Mouse (Mus musculus): Measurements from ENCODE around the gene Abca7. TPM values are rescaled to one million over a fixed set of nuclear protein-coding genes. Genes with fewer than 3 reads are reported as not detected.

The Abca7 gene
- polyA plus RNA-seq, 1 experiment from 2014 or later = 6.3 TPM

- no peaks in the 10 kb centered on the region for H3K27me3 ChIP-seq (ENCODE audit: control insufficient read depth, insufficient read depth, low read length)
- peak overlapping the region; percentile 98 for H3K9ac ChIP-seq (ENCODE audit: low read length)
- peaks cover 31% of the 10 kb centered on the region for H3K4me1 ChIP-seq (ENCODE audit: control insufficient read depth, insufficient read depth, low read length)
- peak overlapping the region; percentile 80 for H3K4me2 ChIP-seq (ENCODE audit: low read depth, low read length)
- no peak for ATAC-seq (ENCODE audit: insufficient read depth, low FRiP score)
- H3K4me3 ChIP-seq (replicated peaks; ENCODE audit: low read length) = peak overlapping the region; percentile 85; the same call in 1 of the 2 replicates
- WGBS = 72% methylated on average over 5 of the region's 5 CpGs
- peaks cover 13% of the 10 kb centered on the region for H3K36me3 ChIP-seq (ENCODE audit: control insufficient read depth, insufficient read depth, low read length)
- peak overlapping the region; percentile 51 for H3K27ac ChIP-seq (ENCODE audit: low read length)
- no peaks in the 10 kb centered on the region for H3K9me3 ChIP-seq (replicated peaks; ENCODE audit: control insufficient read depth, low read length)
Measured at GRCm38 (mm10) chr10:80055364-80055763, 59.1 kb downstream of the Abca7 start.

- Histone ChIP-seq H3K4me2 (ENCODE audit: low read depth, low read length) (peak overlapping the region; percentile 80; the same call in 1 of the 2 replicates), H3K4me3 (replicated peaks; ENCODE audit: low read length) (no peak overlapping the region), H3K9me3 (replicated peaks; ENCODE audit: control insufficient read depth, low read length) (no peaks in the 10 kb centered on the region), H3K9ac (ENCODE audit: low read length) (peak overlapping the region; percentile 98; the same call in 1 of the 2 replicates), H3K4me1 (ENCODE audit: control insufficient read depth, insufficient read depth, low read length) (peaks cover 31% of the 10 kb centered on the region), H3K27me3 (ENCODE audit: control insufficient read depth, insufficient read depth, low read length) (no peaks in the 10 kb centered on the region), H3K36me3 (ENCODE audit: control insufficient read depth, insufficient read depth, low read length) (peaks cover 13% of the 10 kb centered on the region), H3K27ac (ENCODE audit: low read length) (no peak overlapping the region)
- ATAC-seq (ENCODE audit: insufficient read depth, low FRiP score) = no peak
- WGBS = 66% methylated on average over 9 of the region's 10 CpGs
Measured at GRCm38 (mm10) chr10:80055891-80056290, 59.6 kb downstream of the Abca7 start.

GRCm38 (mm10) chr10:80056506-80056905 lies 60.2 kb downstream of the Abca7 start:
- Histone ChIP-seq H3K27ac (ENCODE audit: low read length) (no peak overlapping the region), H3K4me2 (ENCODE audit: low read depth, low read length) (no peak overlapping the region; the same call in 1 of the 2 replicates), H3K27me3 (ENCODE audit: control insufficient read depth, insufficient read depth, low read length) (no peaks in the 10 kb centered on the region), H3K9ac (ENCODE audit: low read length) (no peak overlapping the region; the same call in 1 of the 2 replicates), H3K9me3 (replicated peaks; ENCODE audit: control insufficient read depth, low read length) (no peaks in the 10 kb centered on the region), H3K4me1 (ENCODE audit: control insufficient read depth, insufficient read depth, low read length) (peaks cover 30% of the 10 kb centered on the region), H3K4me3 (replicated peaks; ENCODE audit: low read length) (no peak overlapping the region), H3K36me3 (ENCODE audit: control insufficient read depth, insufficient read depth, low read length) (peaks cover 16% of the 10 kb centered on the region)
- WGBS = 90% methylated on average over 4 of the region's 4 CpGs
- ATAC-seq (ENCODE audit: insufficient read depth, low FRiP score) = no peak

GRCm38 (mm10) chr10:80056976-80057682 lies 60.8 kb downstream of the Abca7 start:
- peaks cover 24% of the 10 kb centered on the region for H3K4me1 ChIP-seq (ENCODE audit: control insufficient read depth, insufficient read depth, low read length)
- no peak overlapping the region for H3K9ac ChIP-seq (ENCODE audit: low read length)
- no peak overlapping the region for H3K4me3 ChIP-seq (replicated peaks; ENCODE audit: low read length)
- no peak overlapping the region for H3K27ac ChIP-seq (ENCODE audit: low read length)
- 88% methylated on average over 27 of the region's 27 CpGs for WGBS
- H3K27me3 ChIP-seq (ENCODE audit: control insufficient read depth, insufficient read depth, low read length) = no peaks in the 10 kb centered on the region
- no peak overlapping the region for H3K4me2 ChIP-seq (ENCODE audit: low read depth, low read length)
- no peak for ATAC-seq (ENCODE audit: insufficient read depth, low FRiP score)
- H3K36me3 ChIP-seq (ENCODE audit: control insufficient read depth, insufficient read depth, low read length) = peaks cover 16% of the 10 kb centered on the region
- no peaks in the 10 kb centered on the region for H3K9me3 ChIP-seq (replicated peaks; ENCODE audit: control insufficient read depth, low read length)

GRCm38 (mm10) chr10:80057683-80058326 lies 61.5 kb downstream of the Abca7 start:
- peaks cover 16% of the 10 kb centered on the region for H3K36me3 ChIP-seq (ENCODE audit: control insufficient read depth, insufficient read depth, low read length)
- WGBS = 76% methylated on average over 30 of the region's 30 CpGs
- H3K9ac ChIP-seq (ENCODE audit: low read length) = no peak overlapping the region

GRCm38 (mm10) chr10:80063104-80063503 lies 66.8 kb downstream of the Abca7 start:
- WGBS = 86% methylated on average over 5 of the region's 5 CpGs
- no peak overlapping the region for H3K4me2 ChIP-seq (ENCODE audit: low read depth, low read length)
- no peaks in the 10 kb centered on the region for H3K9me3 ChIP-seq (replicated peaks; ENCODE audit: control insufficient read depth, low read length)
- H3K4me3 ChIP-seq (replicated peaks; ENCODE audit: low read length) = no peak overlapping the region
- H3K27ac ChIP-seq (ENCODE audit: low read length) = peak overlapping the region; percentile 49; the same call in 1 of the 2 replicates
- H3K9ac ChIP-seq (ENCODE audit: low read length) = no peak overlapping the region; the same call in 1 of the 2 replicates
- 0 out of 2 replicates have a peak, but pooled peaks cover 7% of the 10 kb centered on the region for H3K36me3 ChIP-seq (ENCODE audit: control insufficient read depth, insufficient read depth, low read length)
- H3K27me3 ChIP-seq (ENCODE audit: control insufficient read depth, insufficient read depth, low read length) = no peaks in the 10 kb centered on the region
- H3K4me1 ChIP-seq (ENCODE audit: control insufficient read depth, insufficient read depth, low read length) = no peaks in the 10 kb centered on the region
- ATAC-seq (ENCODE audit: insufficient read depth, low FRiP score) = no peak

More at GRCm38 (mm10) chr10:80057683-80058326, 61.5 kb downstream of the Abca7 start:
- ATAC-seq (ENCODE audit: insufficient read depth, low FRiP score) = no peak
- Histone ChIP-seq H3K27ac (ENCODE audit: low read length) (no peak overlapping the region), H3K27me3 (ENCODE audit: control insufficient read depth, insufficient read depth, low read length) (no peaks in the 10 kb centered on the region), H3K4me3 (replicated peaks; ENCODE audit: low read length) (no peak overlapping the region), H3K4me1 (ENCODE audit: control insufficient read depth, insufficient read depth, low read length) (peaks cover 18% of the 10 kb centered on the region), H3K4me2 (ENCODE audit: low read depth, low read length) (no peak overlapping the region), H3K9me3 (replicated peaks; ENCODE audit: control insufficient read depth, low read length) (no peaks in the 10 kb centered on the region)

GRCm38 (mm10) chr10:80063877-80064650 lies 67.8 kb downstream of the Abca7 start:
- Histone ChIP-seq H3K4me2 (ENCODE audit: low read depth, low read length) (no peak overlapping the region), H3K9me3 (replicated peaks; ENCODE audit: control insufficient read depth, low read length) (no peaks in the 10 kb centered on the region), H3K36me3 (ENCODE audit: control insufficient read depth, insufficient read depth, low read length) (0 out of 2 replicates have a peak, but pooled peaks cover 7% of the 10 kb centered on the region), H3K27ac (ENCODE audit: low read length) (no peak overlapping the region), H3K4me1 (ENCODE audit: control insufficient read depth, insufficient read depth, low read length) (no peaks in the 10 kb centered on the region), H3K27me3 (ENCODE audit: control insufficient read depth, insufficient read depth, low read length) (no peaks in the 10 kb centered on the region), H3K4me3 (replicated peaks; ENCODE audit: low read length) (no peak overlapping the region), H3K9ac (ENCODE audit: low read length) (no peak overlapping the region)
- ATAC-seq (ENCODE audit: insufficient read depth, low FRiP score) = no peak
- WGBS = 72% methylated on average over 23 of the region's 23 CpGs
